In genomic region chr11:5435493-5435892, GRCm38 (mm10) we compare ENCODE assay signal across 15 mouse cellular contexts. TPM values are rescaled to one million over a fixed set of nuclear protein-coding genes. Genes with fewer than 3 reads are reported as not detected.
DNase-seq lines count a peak whose midpoint lies in the region; ATAC-seq lines count a peak whose summit lies in the region.
"Had no signal": no experiment of that assay in that cellular context is flagged by ENCODE, and none has a peak within 500 bp of the region (broad histone marks: within the 10 kb centered on the region; RNA-seq: fewer than 3 reads in every experiment).

No protein-coding gene starts in this region.

- peak; percentile 1 for DNase-seq in cerebellum, adult 9-11 months
- DNase-seq in cerebellum, adult 18-20 months, result no peak
- DNase-seq in thymus, postnatal 0 days (ENCODE audit: low spot score), result peak; percentile 28
- DNase-seq in thymus, postnatal 10 days (ENCODE audit: low spot score in 2 of 2), result no peak
- DNase-seq in layer of hippocampus, postnatal 10 days (ENCODE audit: low spot score in 2 of 2), result no peak
- DNase-seq: adrenal gland, postnatal 10 days; B cell, adult 2 months; cerebellum, adult 11-12 months; cerebellum, postnatal 10 days; gastrocnemius, postnatal 36 days; heart, postnatal 14 days had no signal

- ATAC-seq in inflammation-experienced regulatory T-cells, adult 6 months, result peak; percentile 49
- no peak for ATAC-seq in monocyte, adult 5-6 weeks (replicated peaks; ENCODE audit: insufficient number of reproducible peaks, low FRiP score, low TSS enrichment, poor library complexity, severe bottlenecking)
- no peak for ATAC-seq in megakaryocyte-erythroid progenitor cell, adult 5-6 weeks (replicated peaks; ENCODE audit: low FRiP score, low TSS enrichment, poor library complexity, severe bottlenecking)
- ATAC-seq: forebrain, embryonic 14.5 days had no signal

RNA-seq across cellular contexts. Expression of gene Znrf3, which starts 9.2 kb away (rescaled TPM):
- 7.4 and 10.9 TPM in 2 replicates for polyA plus RNA-seq in thymus, postnatal 0 days (2015; fragmentation: Nextera tagmentation; extraction: Ambion mirVana)
- polyA plus RNA-seq in inflammation-experienced regulatory T-cells, adult 6 months (2017; shearing (Covaris generic)), result 10 to 100 TPM in 2 of 3 experiments, 1 to 10 TPM in 1; 3.3 to 19.8 (median 17.3) TPM
- total RNA-seq in monocyte, adult 5-6 weeks (2017), result 3.1 to 7.9 TPM (median 3.1 TPM) in 3 replicates
- total RNA-seq in layer of hippocampus, postnatal 10 days (2021), result 10 to 100 TPM; 20.7 to 21.4 TPM
- total RNA-seq in megakaryocyte-erythroid progenitor cell, adult 5-6 weeks (2014; fragmentation: Nextera tagmentation), result 12.2 and 13.7 TPM in 2 replicates
- total RNA-seq in megakaryocyte-erythroid progenitor cell, adult 5-6 weeks (2017), result 3.8 and 4.6 TPM in 2 replicates

Comparison
In these comparisons a context has a peak if more than half of its experiments do, and no peak if none do; other contexts are left out.
1. DNase-seq: peak in cerebellum, adult 9-11 months (single experiment) and thymus, postnatal 0 days (single experiment); none in cerebellum, adult 18-20 months (0 of 2), thymus, postnatal 10 days (0 of 2) and layer of hippocampus, postnatal 10 days (0 of 2).